Mouse (Mus musculus) heart, embryonic 16.5 days (tissue): ENCODE data around the gene Spa17. TPM values are rescaled to one million over a fixed set of nuclear protein-coding genes. Genes with fewer than 3 reads are reported as not detected.

Source experiments
- ATAC-seq: fragments of 200-750 bp; cut with Nextera tagmentation; replicated peaks from 2 replicates; pipeline ENCODE4 v1.8.0; 2017; ENCODE audit warnings: moderate number of reproducible peaks; ENCODE audit not compliant: insufficient read depth, low FRiP score; ENCODE audit errors: extremely low read depth
- H3K27ac ChIP-seq: fragments of 300-500 bp; sonication (generic); 2 replicates; pipeline ENCODE4 v1.5.1; 2014; ENCODE audit warnings: mild to moderate bottlenecking, low read length, control low read depth, moderate library complexity
- H3K27me3 ChIP-seq: fragments of 300-500 bp; sonication (generic); 2 replicates; pipeline ENCODE4 v1.6.1; 2014; ENCODE audit warnings: low read length, mixed read lengths; ENCODE audit not compliant: control insufficient read depth, insufficient read depth
- H3K36me3 ChIP-seq: fragments of 300-500 bp; sonication (generic); 2 replicates; pipeline ENCODE4 v1.6.1; 2014; ENCODE audit not compliant: control insufficient read depth, insufficient read depth
- H3K4me1 ChIP-seq: fragments of 300-500 bp; sonication (generic); 2 replicates; pipeline ENCODE4 v1.6.1; 2014; ENCODE audit warnings: low read length, mixed read lengths; ENCODE audit not compliant: control insufficient read depth, insufficient read depth
- H3K4me2 ChIP-seq: fragments of 300-500 bp; sonication (generic); 2 replicates; pipeline ENCODE4 v1.6.1; 2014; ENCODE audit warnings: low read depth, mild to moderate bottlenecking, control low read depth, low read length
- H3K4me3 ChIP-seq: fragments of 300-500 bp; sonication (generic); 2 replicates; pipeline ENCODE4 v1.5.1; 2014; ENCODE audit warnings: mild to moderate bottlenecking, control low read depth, low read length
- H3K9ac ChIP-seq: fragments of 300-500 bp; sonication (generic); 2 replicates; pipeline ENCODE4 v1.6.1; 2014; ENCODE audit warnings: low read length, control low read depth
- H3K9me3 ChIP-seq: fragments of 300-500 bp; sonication (generic); replicated peaks from 2 replicates; pipeline ENCODE4 v1.6.1; 2016; ENCODE audit warnings: low read length; ENCODE audit not compliant: control insufficient read depth
- WGBS: fragments of 180-500 bp; shearing (Covaris S2); extraction: QIAGEN DNeasy Blood & Tissue Kit; methylation state at CpG from one replicate; pipeline ENCODE4 v1.1.7; 2014; 5-methylcytosine and 5-hydroxymethylcytosine counted together
- polyA plus RNA-seq: library from polyadenylated mRNA; unstranded; fragments of >200 nt; fragmentation: Nextera tagmentation; extraction: Ambion mirVana; gene quantifications from 2 replicates; pipeline ENCODE4 v1.2.1, GENCODE M21; 2015

Gene Spa17
- polyA plus RNA-seq, 1 experiment from 2014 or later, result 7.9 TPM

GRCm38 (mm10) chr9:37638721-37639120 is 25.2 kb upstream of the Spa17 start:
- Histone ChIP-seq H3K9me3 (no peaks in the 10 kb centered on the region), H3K4me3 (no peak overlapping the region), H3K27me3 (no peaks in the 10 kb centered on the region), H3K36me3 (no peaks in the 10 kb centered on the region), H3K27ac (no peak overlapping the region), H3K9ac (no peak overlapping the region), H3K4me1 (no peaks in the 10 kb centered on the region), H3K4me2 (no peak overlapping the region)
- 74% methylated on average over 3 of the region's 3 CpGs for WGBS
- no peak for ATAC-seq

- Histone ChIP-seq H3K27ac (no peak overlapping the region), H3K4me3 (no peak overlapping the region), H3K27me3 (no peaks in the 10 kb centered on the region), H3K9me3 (no peaks in the 10 kb centered on the region), H3K4me2 (no peak overlapping the region), H3K4me1 (no peaks in the 10 kb centered on the region), H3K36me3 (no peaks in the 10 kb centered on the region), H3K9ac (no peak overlapping the region)
- no peak for ATAC-seq
- WGBS, result 38% methylated on average over 6 of the region's 6 CpGs
Observed at GRCm38 (mm10) chr9:37636800-37637542, 23.4 kb upstream of the Spa17 start.

GRCm38 (mm10) chr9:37636335-37636734 is 22.8 kb upstream of the Spa17 start:
- Histone ChIP-seq H3K9ac (no peak overlapping the region), H3K4me3 (no peak overlapping the region), H3K27ac (no peak overlapping the region), H3K9me3 (no peaks in the 10 kb centered on the region), H3K4me2 (no peak overlapping the region), H3K36me3 (no peaks in the 10 kb centered on the region), H3K27me3 (no peaks in the 10 kb centered on the region), H3K4me1 (no peaks in the 10 kb centered on the region)
- no peak for ATAC-seq
- WGBS, result 18% methylated on average over 7 of the region's 7 CpGs

- Histone ChIP-seq H3K4me2 (no peak overlapping the region), H3K4me3 (no peak overlapping the region), H3K36me3 (no peaks in the 10 kb centered on the region), H3K27me3 (no peaks in the 10 kb centered on the region), H3K9ac (no peak overlapping the region), H3K4me1 (no peaks in the 10 kb centered on the region), H3K9me3 (no peaks in the 10 kb centered on the region), H3K27ac (no peak overlapping the region)
- WGBS, result 86% methylated on average over 3 of the region's 3 CpGs
- no peak for ATAC-seq
Observed at GRCm38 (mm10) chr9:37634269-37634668, 20.7 kb upstream of the Spa17 start.

GRCm38 (mm10) chr9:37632305-37632704 is 18.8 kb upstream of the Spa17 start:
- H3K4me2 ChIP-seq, result no peak overlapping the region
- WGBS, result 67% methylated on average over 2 of the region's 2 CpGs
- H3K9ac ChIP-seq, result no peak overlapping the region
- H3K27me3 ChIP-seq, result no peaks in the 10 kb centered on the region
- no peak overlapping the region for H3K27ac ChIP-seq
- H3K36me3 ChIP-seq, result no peaks in the 10 kb centered on the region
- H3K4me3 ChIP-seq, result no peak overlapping the region
- H3K9me3 ChIP-seq, result no peaks in the 10 kb centered on the region
- no peak for ATAC-seq
- H3K4me1 ChIP-seq, result no peaks in the 10 kb centered on the region

- H3K4me3 ChIP-seq, result no peak overlapping the region
- ATAC-seq, result no peak
- 0 out of 2 replicates have a peak, but pooled peaks cover 2% of the 10 kb centered on the region for H3K4me1 ChIP-seq
- H3K4me2 ChIP-seq, result no peak overlapping the region
- H3K27me3 ChIP-seq, result no peaks in the 10 kb centered on the region
- H3K27ac ChIP-seq, result no peak overlapping the region
- WGBS, result 73% methylated on average over 2 of the region's 2 CpGs
- H3K9ac ChIP-seq, result no peak overlapping the region
- no peaks in the 10 kb centered on the region for H3K9me3 ChIP-seq
- H3K36me3 ChIP-seq, result no peaks in the 10 kb centered on the region
Observed at GRCm38 (mm10) chr9:37629941-37630340, 16.4 kb upstream of the Spa17 start.

GRCm38 (mm10) chr9:37628581-37628980 is 15.1 kb upstream of the Spa17 start:
- 78% methylated on average over 4 of the region's 4 CpGs for WGBS
- Histone ChIP-seq H3K27me3 (no peaks in the 10 kb centered on the region), H3K4me1 (0 out of 2 replicates have a peak, but pooled peaks cover 2% of the 10 kb centered on the region), H3K9me3 (no peaks in the 10 kb centered on the region), H3K4me3 (no peak overlapping the region), H3K36me3 (no peaks in the 10 kb centered on the region), H3K4me2 (no peak overlapping the region), H3K9ac (no peak overlapping the region), H3K27ac (no peak overlapping the region)
- no peak for ATAC-seq

- H3K27me3 ChIP-seq, result no peaks in the 10 kb centered on the region
- no peak overlapping the region for H3K27ac ChIP-seq
- H3K9ac ChIP-seq, result no peak overlapping the region
- no peak overlapping the region for H3K4me3 ChIP-seq
- 92% methylated on average over 1 of the region's 1 CpGs for WGBS
- H3K9me3 ChIP-seq, result no peaks in the 10 kb centered on the region
- H3K4me2 ChIP-seq, result no peak overlapping the region
- ATAC-seq, result no peak
- 0 out of 2 replicates have a peak, but pooled peaks cover 2% of the 10 kb centered on the region for H3K4me1 ChIP-seq
- H3K36me3 ChIP-seq, result no peaks in the 10 kb centered on the region
Observed at GRCm38 (mm10) chr9:37627263-37627662, 13.7 kb upstream of the Spa17 start.

- Histone ChIP-seq H3K27me3 (no peaks in the 10 kb centered on the region), H3K36me3 (no peaks in the 10 kb centered on the region), H3K4me2 (no peak overlapping the region), H3K4me3 (no peak overlapping the region), H3K4me1 (0 out of 2 replicates have a peak, but pooled peaks cover 2% of the 10 kb centered on the region), H3K9ac (no peak overlapping the region), H3K9me3 (no peaks in the 10 kb centered on the region), H3K27ac (no peak overlapping the region)
- WGBS, result 17% methylated on average over 3 of the region's 3 CpGs
- ATAC-seq, result no peak
Observed at GRCm38 (mm10) chr9:37626103-37626567, 12.6 kb upstream of the Spa17 start.
